Mouse (Mus musculus) neural tube, embryonic 12.5 days (tissue): ENCODE measurements around the gene Unc119b. TPM values are rescaled to one million over a fixed set of nuclear protein-coding genes. Genes with fewer than 3 reads are reported as not detected.
"Not testable (repeated sequence)": the region's sequence is repeated elsewhere in the genome, so short reads cannot be mapped to it uniquely, and the experiment has no call there.

Source experiments
- ATAC-seq: fragments of 200-750 bp; cut with Nextera tagmentation; 2 replicates; pipeline ENCODE4 v1.8.0; 2017; ENCODE audit warnings: low read depth, mild to moderate bottlenecking, moderate TSS enrichment, moderate library complexity; ENCODE audit not compliant: low FRiP score
- H3K27ac ChIP-seq: fragments of 300-500 bp; sonication (generic); 2 replicates; pipeline ENCODE4 v1.5.1; 2016
- H3K27me3 ChIP-seq: fragments of 300-500 bp; sonication (generic); replicated peaks from 2 replicates; pipeline ENCODE4 v1.6.1; 2016; ENCODE audit warnings: mild to moderate bottlenecking
- H3K36me3 ChIP-seq: fragments of 300-500 bp; sonication (generic); 2 replicates; pipeline ENCODE4 v1.6.1; 2016; ENCODE audit warnings: mild to moderate bottlenecking
- H3K4me1 ChIP-seq: fragments of 300-500 bp; sonication (generic); 2 replicates; pipeline ENCODE4 v1.6.1; 2016
- H3K4me2 ChIP-seq: fragments of 300-500 bp; sonication (generic); replicated peaks from 2 replicates; pipeline ENCODE4 v1.6.1; 2016; ENCODE audit warnings: mild to moderate bottlenecking
- H3K4me3 ChIP-seq: fragments of 300-500 bp; sonication (generic); 2 replicates; pipeline ENCODE4 v1.5.1; 2016
- H3K9ac ChIP-seq: fragments of 300-500 bp; sonication (generic); 2 replicates; pipeline ENCODE4 v1.6.1; 2016; ENCODE audit warnings: mild to moderate bottlenecking
- H3K9me3 ChIP-seq: fragments of 300-500 bp; sonication (generic); 2 replicates; pipeline ENCODE4 v1.6.1; 2016; ENCODE audit warnings: mild to moderate bottlenecking
- WGBS: fragments of 180-500 bp; shearing (Covaris S2); methylation state at CpG from one replicate; pipeline ENCODE4 v1.1.7; 2016; 5-methylcytosine and 5-hydroxymethylcytosine counted together
- polyA plus RNA-seq: library from polyadenylated mRNA; unstranded; fragments of >200 nt; fragmentation: Nextera tagmentation; extraction: Ambion mirVana; gene quantifications from 2 replicates; pipeline ENCODE4 v1.2.1, GENCODE M21; 2016

Unc119b gene
- polyA plus RNA-seq, 1 experiment from 2014 or later, result 61.2 TPM

- ATAC-seq, result no peak
- Histone ChIP-seq H3K9me3 (no peaks in the 10 kb centered on the region), H3K9ac (no peak overlapping the region), H3K27ac (no peak overlapping the region), H3K27me3 (no peaks in the 10 kb centered on the region), H3K36me3 (peaks cover 61% of the 10 kb centered on the region), H3K4me2 (no peak overlapping the region), H3K4me1 (no peaks in the 10 kb centered on the region), H3K4me3 (no peak overlapping the region)
- WGBS, result 87% methylated on average over 9 of the region's 9 CpGs
These were observed 34.8 kb downstream of the Unc119b start for GRCm38 (mm10) chr5:115099991-115100390.

- Histone ChIP-seq H3K4me1 (no peaks in the 10 kb centered on the region), H3K9ac (no peak overlapping the region), H3K4me2 (no peak overlapping the region), H3K36me3 (peaks cover 64% of the 10 kb centered on the region), H3K9me3 (no peaks in the 10 kb centered on the region), H3K27me3 (no peaks in the 10 kb centered on the region), H3K27ac (no peak overlapping the region), H3K4me3 (no peak overlapping the region)
- no peak for ATAC-seq
- WGBS, result 87% methylated on average over 5 of the region's 5 CpGs
These were observed 35.2 kb downstream of the Unc119b start for GRCm38 (mm10) chr5:115099530-115099929.

- Histone ChIP-seq H3K4me2 (no peak within 1 kb of the TSS), H3K27me3 (no peaks in the 10 kb centered on the region), H3K36me3 (peaks cover 59% of the 10 kb centered on the region), H3K9me3 (no peaks in the 10 kb centered on the region), H3K4me3 (no peak within 1 kb of the TSS), H3K9ac (no peak within 1 kb of the TSS), H3K4me1 (no peaks in the 10 kb centered on the region), H3K27ac (no peak within 1 kb of the TSS)
- ATAC-seq, result no peak
- WGBS, result 96% methylated on average over 8 of the region's 8 CpGs
These were observed 36.6 kb downstream of the Unc119b start, which contains the start of gene Gm10401 for GRCm38 (mm10) chr5:115098195-115098594. Gene Gm10401, minus strand, starts transcription at chr5:115098295.

GRCm38 (mm10) chr5:115091776-115092175 is 43.0 kb downstream of the Unc119b start:
- 92% methylated on average over 6 of the region's 6 CpGs for WGBS

GRCm38 (mm10) chr5:115091015-115091414 is 43.8 kb downstream of the Unc119b start:
- no peak overlapping the region for H3K27ac ChIP-seq
- WGBS, result 84% methylated on average over 3 of the region's 3 CpGs

More at GRCm38 (mm10) chr5:115091776-115092175, 43.0 kb downstream of the Unc119b start:
- no peak overlapping the region for H3K4me3 ChIP-seq
- no peaks in the 10 kb centered on the region for H3K9me3 ChIP-seq
- H3K4me1 ChIP-seq, result no peaks in the 10 kb centered on the region
- no peaks in the 10 kb centered on the region for H3K27me3 ChIP-seq
- no peak for ATAC-seq
- H3K36me3 ChIP-seq, result peaks cover 67% of the 10 kb centered on the region
- no peak overlapping the region for H3K9ac ChIP-seq
- no peak overlapping the region for H3K4me2 ChIP-seq
- H3K27ac ChIP-seq, result no peak overlapping the region

GRCm38 (mm10) chr5:115089592-115090268 is 45.0 kb downstream of the Unc119b start:
- peaks cover 66% of the 10 kb centered on the region for H3K36me3 ChIP-seq

More at GRCm38 (mm10) chr5:115091015-115091414, 43.8 kb downstream of the Unc119b start:
- peaks cover 67% of the 10 kb centered on the region for H3K36me3 ChIP-seq
- no peak overlapping the region for H3K4me2 ChIP-seq
- no peak for ATAC-seq
- no peaks in the 10 kb centered on the region for H3K27me3 ChIP-seq
- no peak overlapping the region for H3K4me3 ChIP-seq
- no peaks in the 10 kb centered on the region for H3K4me1 ChIP-seq
- no peaks in the 10 kb centered on the region for H3K9me3 ChIP-seq
- no peak overlapping the region for H3K9ac ChIP-seq

GRCm38 (mm10) chr5:115085675-115086074 is 49.1 kb downstream of the Unc119b start:
- WGBS, result 97% methylated on average over 2 of the region's 2 CpGs
- H3K9ac ChIP-seq, result no peak overlapping the region
- no peak overlapping the region for H3K4me3 ChIP-seq
- H3K9me3 ChIP-seq, result no peaks in the 10 kb centered on the region
- H3K4me2 ChIP-seq, result no peak overlapping the region
- H3K36me3 ChIP-seq, result peaks cover 82% of the 10 kb centered on the region
- no peak overlapping the region for H3K27ac ChIP-seq
- no peaks in the 10 kb centered on the region for H3K4me1 ChIP-seq
- ATAC-seq, result no peak
- H3K27me3 ChIP-seq, result no peaks in the 10 kb centered on the region

More at GRCm38 (mm10) chr5:115089592-115090268, 45.0 kb downstream of the Unc119b start:
- H3K4me3 ChIP-seq, result no peak overlapping the region
- no peaks in the 10 kb centered on the region for H3K4me1 ChIP-seq
- H3K27me3 ChIP-seq, result no peaks in the 10 kb centered on the region
- no peaks in the 10 kb centered on the region for H3K9me3 ChIP-seq
- 88% methylated on average over 5 of the region's 5 CpGs for WGBS
- no peak overlapping the region for H3K9ac ChIP-seq
- no peak for ATAC-seq
- H3K4me2 ChIP-seq, result no peak overlapping the region
- no peak overlapping the region for H3K27ac ChIP-seq

GRCm38 (mm10) chr5:115083492-115083891 is 51.3 kb downstream of the Unc119b start:
- ATAC-seq, result no peak
- no peak overlapping the region for H3K27ac ChIP-seq
- no peak overlapping the region for H3K4me3 ChIP-seq
- 95% methylated on average over 6 of the region's 6 CpGs for WGBS
- H3K9me3 ChIP-seq, result no peaks in the 10 kb centered on the region
- no peak overlapping the region for H3K4me2 ChIP-seq
- no peaks in the 10 kb centered on the region for H3K27me3 ChIP-seq
- H3K36me3 ChIP-seq, result peaks cover 63% of the 10 kb centered on the region
- H3K4me1 ChIP-seq, result no peaks in the 10 kb centered on the region
- H3K9ac ChIP-seq, result no peak overlapping the region

- H3K27ac ChIP-seq, result no peak overlapping the region
- no peaks in the 10 kb centered on the region for H3K9me3 ChIP-seq
- H3K4me3 ChIP-seq, result no peak overlapping the region
- no peaks in the 10 kb centered on the region for H3K4me1 ChIP-seq
- peaks cover 49% of the 10 kb centered on the region for H3K36me3 ChIP-seq
- 87% methylated on average over 5 of the region's 5 CpGs for WGBS
- no peaks in the 10 kb centered on the region for H3K27me3 ChIP-seq
- ATAC-seq, result no peak
- no peak overlapping the region for H3K9ac ChIP-seq
- H3K4me2 ChIP-seq, result no peak overlapping the region
These were observed 53.1 kb downstream of the Unc119b start for GRCm38 (mm10) chr5:115081636-115082035.

GRCm38 (mm10) chr5:115076144-115076901 is 58.5 kb downstream of the Unc119b start:
- no peak overlapping the region for H3K27ac ChIP-seq
- H3K4me2 ChIP-seq, result no peak overlapping the region
- no peaks in the 10 kb centered on the region for H3K9me3 ChIP-seq
- H3K9ac ChIP-seq, result no peak overlapping the region
- peaks cover 12% of the 10 kb centered on the region for H3K36me3 ChIP-seq
- H3K4me3 ChIP-seq, result no peak overlapping the region
- WGBS, result 60% methylated on average over 5 of the region's 5 CpGs
- no peaks in the 10 kb centered on the region for H3K27me3 ChIP-seq
- H3K4me1 ChIP-seq, result 0 out of 2 replicates have a peak, but pooled peaks cover 5% of the 10 kb centered on the region
- no peak for ATAC-seq

GRCm38 (mm10) chr5:115074749-115075148 is 60.0 kb downstream of the Unc119b start:
- no peak for ATAC-seq
- 0 out of 2 replicates have a peak, but pooled peaks cover 5% of the 10 kb centered on the region for H3K4me1 ChIP-seq
- no peak overlapping the region for H3K27ac ChIP-seq
- no peaks in the 10 kb centered on the region for H3K27me3 ChIP-seq
- H3K36me3 ChIP-seq, result peaks cover 9% of the 10 kb centered on the region; the same call in 1 of the 2 replicates
- no peak overlapping the region for H3K4me2 ChIP-seq
- no peak overlapping the region for H3K4me3 ChIP-seq
- 82% methylated on average over 4 of the region's 4 CpGs for WGBS
- no peaks in the 10 kb centered on the region for H3K9me3 ChIP-seq
- H3K9ac ChIP-seq, result no peak overlapping the region

- not testable (repeated sequence) for H3K9ac ChIP-seq, H3K9me3 ChIP-seq, H3K27ac ChIP-seq, H3K4me2 ChIP-seq, H3K4me3 ChIP-seq, H3K36me3 ChIP-seq, H3K27me3 ChIP-seq, ATAC-seq, H3K4me1 ChIP-seq
- 24% methylated on average over 8 of the region's 8 CpGs for WGBS
These were observed 61.5 kb downstream of the Unc119b start for GRCm38 (mm10) chr5:115073306-115073705.
